Mouse (Mus musculus): Measurements from ENCODE around the gene Gm43517. TPM values are rescaled to one million over a fixed set of nuclear protein-coding genes. Genes with fewer than 3 reads are reported as not detected.

Gm43517 gene
- polyA plus RNA-seq, 1 experiment from 2014 or later, result not detected

Other genes starting within 250 kb of the Gm43517 start
- not detected in 2 replicates for gene Foxg1, start 2.5 kb upstream of the Gm43517 start, polyA plus RNA-seq (2015; fragmentation: Nextera tagmentation; extraction: Ambion mirVana)